Mouse (Mus musculus) heart, postnatal 0 days (tissue): ENCODE data around the gene Serpina3j.

ENCODE experiments used
- CTCF ChIP-seq: IDR thresholded peaks from 2 replicates; pipeline ENCODE4 v1.5.1; 2016; ENCODE audit warnings: antibody characterized with exemption, control low read depth, low read depth
- EP300 ChIP-seq: IDR thresholded peaks from 2 replicates; pipeline ENCODE4 v1.6.1; 2016; ENCODE audit warnings: antibody characterized with exemption, low read depth

DNA sequence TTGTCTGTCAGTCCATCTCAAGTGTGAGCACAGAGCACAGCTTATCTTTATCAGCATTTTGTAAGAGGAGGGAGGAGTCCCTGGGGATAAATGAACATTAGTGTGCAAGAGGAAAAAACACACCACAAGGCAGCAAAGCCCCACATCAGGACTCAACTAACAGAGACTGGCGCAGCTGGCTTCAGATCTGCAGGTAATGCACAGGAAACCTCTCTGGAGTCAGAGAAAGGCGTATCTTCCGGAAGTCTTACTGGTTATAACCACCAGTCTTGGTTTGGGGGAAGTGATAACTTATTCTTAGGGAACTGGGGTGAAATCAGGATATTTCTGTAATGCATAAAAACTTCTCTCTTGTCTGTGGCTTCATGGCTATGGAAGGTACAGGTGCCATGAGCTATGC, 41.7 kb downstream of the Serpina3j start:
- TF ChIP-seq CTCF (no peak), EP300 (no peak)
